Mouse (Mus musculus) liver, embryonic 12.5 days (tissue): ENCODE measurements at regions not wholly inside any gene's neighbourhood (a gene's known extent, or its start where the extent isn't known, plus 50 kb on each side); places are given as distances from the start of the nearest gene placed in this dataset.

Experiments
- ATAC-seq: fragments of 200-750 bp; cut with Nextera tagmentation; 2 replicates; pipeline ENCODE4 v1.8.0; 2017; ENCODE audit warnings: moderate number of reproducible peaks, mild to moderate bottlenecking, moderate library complexity
- H3K27ac ChIP-seq: fragments of 300-500 bp; sonication (generic); 2 replicates; pipeline ENCODE4 v1.5.1; 2016; ENCODE audit warnings: mild to moderate bottlenecking
- H3K27me3 ChIP-seq: fragments of 300-500 bp; sonication (generic); replicated peaks from 2 replicates; pipeline ENCODE4 v1.6.1; 2016; ENCODE audit warnings: mild to moderate bottlenecking, moderate library complexity
- H3K36me3 ChIP-seq: fragments of 300-500 bp; sonication (generic); 2 replicates; pipeline ENCODE4 v1.6.1; 2016; ENCODE audit warnings: mild to moderate bottlenecking, moderate library complexity
- H3K4me1 ChIP-seq: fragments of 300-500 bp; sonication (generic); 2 replicates; pipeline ENCODE4 v1.6.1; 2016
- H3K4me2 ChIP-seq: fragments of 300-500 bp; sonication (generic); 2 replicates; pipeline ENCODE4 v1.6.1; 2016; ENCODE audit warnings: mild to moderate bottlenecking, moderate library complexity
- H3K4me3 ChIP-seq: fragments of 300-500 bp; sonication (generic); 2 replicates; pipeline ENCODE4 v1.5.1; 2016; ENCODE audit warnings: mild to moderate bottlenecking, moderate library complexity
- H3K9ac ChIP-seq: fragments of 300-500 bp; sonication (generic); 2 replicates; pipeline ENCODE4 v1.6.1; 2016; ENCODE audit warnings: mild to moderate bottlenecking, moderate library complexity
- H3K9me3 ChIP-seq: fragments of 300-500 bp; sonication (generic); replicated peaks from 2 replicates; pipeline ENCODE4 v1.6.1; 2016; ENCODE audit warnings: mild to moderate bottlenecking, moderate library complexity
- WGBS: fragments of 180-500 bp; shearing (Covaris S2); methylation state at CpG from one replicate; pipeline ENCODE4 v1.1.7; 2016; ENCODE audit not compliant: insufficient replicate concordance; 5-methylcytosine and 5-hydroxymethylcytosine counted together

GRCm38 (mm10) chr1:193747426-193747960 is 377.4 kb upstream of the Camk1g start:
- Histone ChIP-seq H3K9ac (no peak overlapping the region), H3K9me3 (no peaks in the 10 kb centered on the region), H3K4me3 (no peak overlapping the region), H3K4me2 (no peak overlapping the region), H3K27me3 (no peaks in the 10 kb centered on the region), H3K4me1 (no peaks in the 10 kb centered on the region), H3K27ac (no peak overlapping the region), H3K36me3 (no peaks in the 10 kb centered on the region)
- 73% methylated on average over 6 of the region's 6 CpGs for WGBS
- no peak for ATAC-seq

GRCm38 (mm10) chr1:193742688-193743087 is 372.6 kb upstream of the Camk1g start:
- Histone ChIP-seq H3K9ac (no peak overlapping the region), H3K36me3 (no peaks in the 10 kb centered on the region), H3K4me1 (no peaks in the 10 kb centered on the region), H3K9me3 (no peaks in the 10 kb centered on the region), H3K27ac (no peak overlapping the region), H3K4me2 (no peak overlapping the region), H3K27me3 (no peaks in the 10 kb centered on the region), H3K4me3 (no peak overlapping the region)
- WGBS, result 60% methylated on average over 2 of the region's 2 CpGs
- ATAC-seq, result no peak

GRCm38 (mm10) chr1:193738821-193739220 is 368.7 kb upstream of the Camk1g start:
- Histone ChIP-seq H3K36me3 (no peaks in the 10 kb centered on the region), H3K27me3 (no peaks in the 10 kb centered on the region), H3K9ac (no peak overlapping the region), H3K4me1 (no peaks in the 10 kb centered on the region), H3K4me2 (no peak overlapping the region), H3K4me3 (no peak overlapping the region), H3K9me3 (no peaks in the 10 kb centered on the region), H3K27ac (no peak overlapping the region)
- ATAC-seq, result no peak
- 53% methylated on average over 6 of the region's 6 CpGs for WGBS

- no peaks in the 10 kb centered on the region for H3K27me3 ChIP-seq
- no peaks in the 10 kb centered on the region for H3K36me3 ChIP-seq
- H3K4me3 ChIP-seq, result no peak overlapping the region
- no peak overlapping the region for H3K9ac ChIP-seq
- no peaks in the 10 kb centered on the region for H3K9me3 ChIP-seq
- no peak for ATAC-seq
- no peaks in the 10 kb centered on the region for H3K4me1 ChIP-seq
- 57% methylated on average over 1 of the region's 1 CpGs for WGBS
- H3K4me2 ChIP-seq, result no peak overlapping the region
- no peak overlapping the region for H3K27ac ChIP-seq
Measured at GRCm38 (mm10) chr1:193735949-193736518, 365.9 kb upstream of the Camk1g start.

- no peaks in the 10 kb centered on the region for H3K9me3 ChIP-seq
- H3K4me2 ChIP-seq, result no peak overlapping the region
- no peak overlapping the region for H3K4me3 ChIP-seq
- no peaks in the 10 kb centered on the region for H3K4me1 ChIP-seq
- ATAC-seq, result no peak
- H3K27me3 ChIP-seq, result no peaks in the 10 kb centered on the region
- no peaks in the 10 kb centered on the region for H3K36me3 ChIP-seq
- no peak overlapping the region for H3K9ac ChIP-seq
- WGBS, result 41% methylated on average over 4 of the region's 4 CpGs
- no peak overlapping the region for H3K27ac ChIP-seq
Measured at GRCm38 (mm10) chr1:193734014-193734763, 364.1 kb upstream of the Camk1g start.

GRCm38 (mm10) chr1:193733402-193733801 is 363.3 kb upstream of the Camk1g start:
- Histone ChIP-seq H3K4me2 (no peak overlapping the region), H3K9me3 (no peaks in the 10 kb centered on the region), H3K27ac (no peak overlapping the region), H3K9ac (no peak overlapping the region), H3K27me3 (no peaks in the 10 kb centered on the region), H3K4me1 (no peaks in the 10 kb centered on the region), H3K4me3 (no peak overlapping the region), H3K36me3 (no peaks in the 10 kb centered on the region)
- no peak for ATAC-seq
- 11% methylated on average over 5 of the region's 5 CpGs for WGBS

GRCm38 (mm10) chr1:193732113-193732512 is 362.0 kb upstream of the Camk1g start:
- 18% methylated on average over 1 of the region's 1 CpGs for WGBS
- H3K4me2 ChIP-seq, result no peak overlapping the region

GRCm38 (mm10) chr1:193721850-193722249 is 351.8 kb upstream of the Camk1g start:
- Histone ChIP-seq H3K4me3 (no peak overlapping the region), H3K4me2 (no peak overlapping the region), H3K9ac (no peak overlapping the region), H3K36me3 (no peaks in the 10 kb centered on the region), H3K4me1 (no peaks in the 10 kb centered on the region), H3K27me3 (no peaks in the 10 kb centered on the region), H3K9me3 (no peaks in the 10 kb centered on the region), H3K27ac (no peak overlapping the region)
- 79% methylated on average over 2 of the region's 2 CpGs for WGBS
- no peak for ATAC-seq

More at GRCm38 (mm10) chr1:193732113-193732512, 362.0 kb upstream of the Camk1g start:
- no peaks in the 10 kb centered on the region for H3K9me3 ChIP-seq
- no peak for ATAC-seq
- no peaks in the 10 kb centered on the region for H3K4me1 ChIP-seq
- H3K4me3 ChIP-seq, result no peak overlapping the region
- no peak overlapping the region for H3K9ac ChIP-seq
- no peaks in the 10 kb centered on the region for H3K36me3 ChIP-seq
- no peaks in the 10 kb centered on the region for H3K27me3 ChIP-seq
- H3K27ac ChIP-seq, result no peak overlapping the region

DNA sequence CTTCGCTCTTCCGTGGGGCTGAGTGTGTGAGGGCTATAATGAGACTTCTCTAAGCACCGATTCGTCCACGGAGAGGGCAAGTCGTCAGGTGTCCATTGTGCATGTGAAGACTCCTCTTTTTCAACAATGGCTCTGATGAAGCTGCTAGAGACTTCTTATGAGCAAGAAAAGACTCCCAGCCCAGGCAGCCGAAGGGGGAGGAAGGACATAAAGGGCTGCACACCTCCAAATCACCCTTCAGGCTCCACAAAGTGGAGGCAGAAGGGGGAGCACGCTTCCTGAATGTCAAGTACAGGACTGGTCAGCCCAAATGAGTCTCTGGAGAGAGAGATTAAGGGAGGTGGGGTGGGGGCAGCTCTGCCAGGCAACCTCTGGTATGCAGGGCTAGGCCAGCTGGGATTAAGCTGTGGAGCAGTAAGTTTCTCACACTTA is 350.3 kb upstream of the Camk1g start:
- 59% methylated on average over 8 of the region's 8 CpGs for WGBS
- H3K4me1 ChIP-seq, result no peaks in the 10 kb centered on the region
- H3K4me2 ChIP-seq, result no peak overlapping the region
- no peak overlapping the region for H3K9ac ChIP-seq
- no peak overlapping the region for H3K4me3 ChIP-seq
- no peaks in the 10 kb centered on the region for H3K9me3 ChIP-seq
- no peak for ATAC-seq
- H3K27ac ChIP-seq, result no peak overlapping the region
- H3K36me3 ChIP-seq, result no peaks in the 10 kb centered on the region
- no peaks in the 10 kb centered on the region for H3K27me3 ChIP-seq

DNA sequence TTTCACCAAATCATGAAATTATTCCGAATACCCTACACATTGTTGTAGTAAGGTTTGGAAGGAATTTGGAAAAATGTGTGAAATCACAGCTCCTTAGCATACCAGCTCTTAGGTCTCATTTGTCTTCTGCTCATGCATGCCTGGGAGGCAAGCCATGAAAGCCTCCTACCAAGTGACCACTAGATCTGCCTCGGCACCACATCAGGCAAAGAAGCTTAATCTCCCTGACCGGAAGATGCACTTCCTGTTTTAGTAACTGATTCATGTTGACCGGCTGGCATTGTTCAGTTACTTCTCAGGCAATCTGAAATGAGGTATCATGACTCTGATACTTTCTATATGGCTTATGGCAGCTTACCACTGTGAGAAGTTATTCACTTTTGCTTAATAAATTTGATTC is 345.2 kb upstream of the Camk1g start:
- 25% methylated on average over 4 of the region's 4 CpGs for WGBS
- no peaks in the 10 kb centered on the region for H3K27me3 ChIP-seq
- no peak overlapping the region for H3K4me3 ChIP-seq
- H3K4me1 ChIP-seq, result no peaks in the 10 kb centered on the region
- no peak for ATAC-seq
- no peak overlapping the region for H3K27ac ChIP-seq
- no peaks in the 10 kb centered on the region for H3K9me3 ChIP-seq
- no peak overlapping the region for H3K9ac ChIP-seq
- no peak overlapping the region for H3K4me2 ChIP-seq
- no peaks in the 10 kb centered on the region for H3K36me3 ChIP-seq

GRCm38 (mm10) chr1:193714631-193715030 is 344.5 kb upstream of the Camk1g start:
- Histone ChIP-seq H3K27ac (no peak overlapping the region), H3K4me2 (no peak overlapping the region), H3K9ac (no peak overlapping the region), H3K9me3 (no peaks in the 10 kb centered on the region), H3K4me3 (no peak overlapping the region), H3K36me3 (no peaks in the 10 kb centered on the region), H3K4me1 (no peaks in the 10 kb centered on the region), H3K27me3 (no peaks in the 10 kb centered on the region)
- ATAC-seq, result no peak
- 71% methylated on average over 2 of the region's 2 CpGs for WGBS

DNA sequence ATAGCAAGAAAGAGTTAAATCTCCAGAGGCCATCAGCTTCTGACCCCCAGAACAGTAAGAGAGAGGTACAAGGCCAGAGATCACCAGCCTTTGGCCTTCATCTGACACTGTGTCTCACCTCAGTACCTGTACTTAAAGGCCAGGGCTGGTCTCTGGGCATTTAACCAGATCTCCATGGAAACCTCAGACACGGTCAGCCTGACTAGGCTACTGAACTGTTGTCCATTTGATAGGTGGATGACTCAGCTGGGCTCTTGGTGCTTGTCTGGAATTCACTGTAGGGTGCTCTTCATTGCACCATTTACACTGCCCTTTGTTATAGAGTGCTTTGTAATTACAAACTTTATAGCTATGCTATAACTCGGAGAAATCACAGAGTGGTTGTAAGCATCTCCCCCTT is 335.1 kb upstream of the Camk1g start:
- ATAC-seq, result no peak
- H3K27ac ChIP-seq, result no peak overlapping the region
- WGBS, result 45% methylated on average over 2 of the region's 2 CpGs
- H3K9ac ChIP-seq, result no peak overlapping the region
- H3K4me3 ChIP-seq, result no peak overlapping the region
- no peak overlapping the region for H3K4me2 ChIP-seq
- 0 out of 2 replicates have a peak, but pooled peaks cover under 1% of the 10 kb centered on the region for H3K27me3 ChIP-seq
- H3K9me3 ChIP-seq, result no peaks in the 10 kb centered on the region
- H3K4me1 ChIP-seq, result no peaks in the 10 kb centered on the region
- no peaks in the 10 kb centered on the region for H3K36me3 ChIP-seq
